ENCODE assay signal across 8 mouse cellular contexts in genomic region chr12:55464846-55465361, GRCm38 (mm10). TPM values are rescaled to one million over a fixed set of nuclear protein-coding genes. Genes with fewer than 3 reads are reported as not detected.
DNase-seq lines count a peak whose midpoint lies in the region; ATAC-seq lines count a peak whose summit lies in the region.

No protein-coding gene starts in this region.

- H3K27ac ChIP-seq in heart, embryonic 14.5 days (replicated peaks in 1 of 2; ENCODE audit: control insufficient read depth in 1 of 2, insufficient read depth in 1 of 2, low read depth in 2 of 2, low read length in 2 of 2), result no peak overlapping the region; a peak in 1 of 4 replicates
- no peak overlapping the region for H3K27ac ChIP-seq in heart, embryonic 10.5 days
- H3K27ac ChIP-seq in hindbrain, embryonic 14.5 days, result peak overlapping the region; percentile 71
- peak overlapping the region; percentile 73 for H3K27ac ChIP-seq in stomach, embryonic 16.5 days (ENCODE audit: low read length)

- no peak for ATAC-seq in heart, embryonic 14.5 days (ENCODE audit: insufficient number of reproducible peaks, insufficient read depth, low FRiP score, low read depth)
- ATAC-seq in hindbrain, embryonic 14.5 days (ENCODE audit: low FRiP score), result no peak
- peak; percentile 38; the same call in 1 of the 2 replicates for ATAC-seq in stomach, embryonic 16.5 days (ENCODE audit: insufficient read depth, low FRiP score)

- peak overlapping the region; percentile 25; the same call in 1 of the 2 replicates for H3K9ac ChIP-seq in heart, embryonic 14.5 days (ENCODE audit: low read length)
- H3K9ac ChIP-seq in hindbrain, embryonic 14.5 days, result peak overlapping the region; percentile 29; the same call in 1 of the 2 replicates
- H3K9ac ChIP-seq in stomach, embryonic 16.5 days (ENCODE audit: low read length), result peak overlapping the region; percentile 50

- no peak for DNase-seq in heart, embryonic 10.5 days (ENCODE audit: low spot score)
- DNase-seq in 3T3-L1 (ENCODE audit: low read depth, low spot score), result peak; percentile 79
- peak; percentile 68 for DNase-seq in T-cell, adult 2 months (ENCODE audit: low spot score)
- DNase-seq in hindbrain, embryonic 14.5 days (ENCODE audit: low spot score), result no peak
- DNase-seq in lung, postnatal 25 days (ENCODE audit: low spot score), result peak; percentile 70
- no peak for DNase-seq in spleen, postnatal 14 days (ENCODE audit: low spot score in 2 of 2)

- 68% methylated on average over 14 of the region's 14 CpGs for WGBS in heart, embryonic 14.5 days
- 77% methylated on average over 14 of the region's 14 CpGs for WGBS in heart, embryonic 10.5 days
- 42% methylated on average over 14 of the region's 14 CpGs for WGBS in hindbrain, embryonic 14.5 days
- 35% methylated on average over 14 of the region's 14 CpGs for WGBS in stomach, embryonic 16.5 days

- no peaks in the 10 kb centered on the region for H3K36me3 ChIP-seq in heart, embryonic 14.5 days (ENCODE audit: control insufficient read depth, insufficient read depth, low read length)
- no peaks in the 10 kb centered on the region for H3K36me3 ChIP-seq in heart, embryonic 10.5 days
- H3K36me3 ChIP-seq in hindbrain, embryonic 14.5 days (replicated peaks; ENCODE audit: control insufficient read depth, insufficient read depth), result no peaks in the 10 kb centered on the region
- no peaks in the 10 kb centered on the region for H3K36me3 ChIP-seq in stomach, embryonic 16.5 days (ENCODE audit: control insufficient read depth, insufficient read depth, low read length)

- no peak overlapping the region for H3K4me3 ChIP-seq in heart, embryonic 14.5 days (ENCODE audit: control insufficient read depth in 1 of 2, insufficient read depth in 1 of 2, low read depth in 1 of 2, low read length in 2 of 2)
- no peak overlapping the region for H3K4me3 ChIP-seq in heart, embryonic 10.5 days
- H3K4me3 ChIP-seq in hindbrain, embryonic 14.5 days (replicated peaks; ENCODE audit: low read length), result no peak overlapping the region
- 0 out of 2 replicates have a peak overlapping the region, but pooled peaks have one; percentile 2 for H3K4me3 ChIP-seq in stomach, embryonic 16.5 days (replicated peaks; ENCODE audit: low read length)

- no peaks in the 10 kb centered on the region for H3K9me3 ChIP-seq in heart, embryonic 14.5 days (ENCODE audit: control insufficient read depth, low read length)
- H3K9me3 ChIP-seq in heart, embryonic 10.5 days, result no peaks in the 10 kb centered on the region
- no peaks in the 10 kb centered on the region for H3K9me3 ChIP-seq in hindbrain, embryonic 14.5 days (ENCODE audit: control insufficient read depth, low read length)
- no peaks in the 10 kb centered on the region for H3K9me3 ChIP-seq in stomach, embryonic 16.5 days (replicated peaks; ENCODE audit: control insufficient read depth, low read length)

- H3K4me2 ChIP-seq in heart, embryonic 14.5 days (ENCODE audit: low read length), result no peak overlapping the region
- peak overlapping the region; percentile 25; the same call in 1 of the 2 replicates for H3K4me2 ChIP-seq in hindbrain, embryonic 14.5 days (replicated peaks)
- peak overlapping the region; percentile 34 for H3K4me2 ChIP-seq in stomach, embryonic 16.5 days (ENCODE audit: low read depth, low read length)

- peaks cover 26 to 35% of the 10 kb centered on the region in 2 experiments for H3K4me1 ChIP-seq in heart, embryonic 14.5 days (ENCODE audit: control insufficient read depth in 2 of 2, insufficient read depth in 2 of 2, low read length in 2 of 2)
- H3K4me1 ChIP-seq in heart, embryonic 10.5 days, result peaks cover 48% of the 10 kb centered on the region
- peaks cover 25% of the 10 kb centered on the region for H3K4me1 ChIP-seq in hindbrain, embryonic 14.5 days (replicated peaks; ENCODE audit: control insufficient read depth, insufficient read depth, low read length)
- H3K4me1 ChIP-seq in stomach, embryonic 16.5 days (ENCODE audit: control insufficient read depth, insufficient read depth, low read length), result peaks cover 52% of the 10 kb centered on the region

- no peaks in the 10 kb centered on the region for H3K27me3 ChIP-seq in heart, embryonic 14.5 days (ENCODE audit: control insufficient read depth, insufficient read depth, low read length)
- H3K27me3 ChIP-seq in heart, embryonic 10.5 days (ENCODE audit: insufficient read depth, poor library complexity, severe bottlenecking), result 0 out of 2 replicates have a peak, but pooled peaks cover 7% of the 10 kb centered on the region
- H3K27me3 ChIP-seq in hindbrain, embryonic 14.5 days (ENCODE audit: control insufficient read depth, insufficient read depth, low read length), result no peaks in the 10 kb centered on the region
- no peaks in the 10 kb centered on the region for H3K27me3 ChIP-seq in stomach, embryonic 16.5 days (ENCODE audit: control insufficient read depth, insufficient read depth, low read length)

RNA-seq across cellular contexts. Expression of gene Nfkbia, which starts 27.5 kb away (rescaled TPM):
- polyA plus RNA-seq in heart, embryonic 14.5 days (2014; fragmentation: Nextera tagmentation; extraction: Ambion mirVana), result 58.6 and 64.9 TPM in 2 replicates
- 36.8 and 44.2 TPM in 2 replicates for polyA plus RNA-seq in heart, embryonic 10.5 days (2016; fragmentation: Nextera tagmentation; extraction: Ambion mirVana)
- 59.7 and 63.9 TPM in 2 replicates for polyA plus RNA-seq in hindbrain, embryonic 14.5 days (2014; fragmentation: Nextera tagmentation; extraction: Ambion mirVana)
- polyA plus RNA-seq in stomach, embryonic 16.5 days (2015; fragmentation: Nextera tagmentation; extraction: Ambion mirVana), result 86.6 and 93.5 TPM in 2 replicates

Comparison
In these comparisons a context has a peak if more than half of its experiments do, and no peak if none do; other contexts are left out.
1. H3K27ac ChIP-seq: peak in hindbrain, embryonic 14.5 days (single experiment) and stomach, embryonic 16.5 days (single experiment); none in heart, embryonic 14.5 days (0 of 2) and heart, embryonic 10.5 days (single experiment).
2. DNase-seq: peak in 3T3-L1 (single experiment), T-cell, adult 2 months (single experiment) and lung, postnatal 25 days (single experiment); none in heart, embryonic 10.5 days (single experiment), hindbrain, embryonic 14.5 days (single experiment) and spleen, postnatal 14 days (0 of 2).
3. Peak in every context shown above with its lines, with median percentiles within 50 percentile points of each other: H3K9ac ChIP-seq.